Mouse (Mus musculus): ENCODE results near the gene Tmem182. TPM values are rescaled to one million over a fixed set of nuclear protein-coding genes. Genes with fewer than 3 reads are reported as not detected.

Tmem182 gene
- polyA plus RNA-seq, 1 experiment from 2014 or later = 1.5 TPM

Other genes with a start within 250 kb of the Tmem182 start
- not detected in 2 replicates for gene Slc9a4, start 225.5 kb upstream of the Tmem182 start, polyA plus RNA-seq (2015; fragmentation: Nextera tagmentation; extraction: Ambion mirVana)
- gene Slc9a2, start 125.0 kb upstream of the Tmem182 start, polyA plus RNA-seq (2015; fragmentation: Nextera tagmentation; extraction: Ambion mirVana) = 0.03 and 0.25 TPM in 2 replicates
- gene Mfsd9, start 14.9 kb upstream of the Tmem182 start, polyA plus RNA-seq (2015; fragmentation: Nextera tagmentation; extraction: Ambion mirVana) = 2.9 and 3.3 TPM in 2 replicates